ENCODE assay signal across 10 mouse cellular contexts in genomic region chr8:48342321-48343066, GRCm38 (mm10).
DNase-seq lines count a peak whose midpoint lies in the region; ATAC-seq lines count a peak whose summit lies in the region.
"Had no signal": no experiment of that assay in that cellular context is flagged by ENCODE, and none has a peak within 500 bp of the region (broad histone marks: within the 10 kb centered on the region; RNA-seq: fewer than 3 reads in every experiment).

No protein-coding gene starts in this region.

- no peaks in the 10 kb centered on the region for H3K27me3 ChIP-seq in heart, embryonic 11.5 days (ENCODE audit: control insufficient read depth, insufficient read depth, low read length)
- H3K27me3 ChIP-seq in embryonic facial prominence, embryonic 10.5 days (replicated peaks; ENCODE audit: low read depth, poor library complexity, severe bottlenecking), result no peaks in the 10 kb centered on the region
- H3K27me3 ChIP-seq in hindbrain, embryonic 15.5 days, result no peaks in the 10 kb centered on the region
- H3K27me3 ChIP-seq in neural tube, embryonic 13.5 days, result no peaks in the 10 kb centered on the region

- H3K4me2 ChIP-seq in heart, embryonic 11.5 days, result no peak overlapping the region
- H3K4me2 ChIP-seq in hindbrain, embryonic 15.5 days, result peak overlapping the region; percentile 50
- H3K4me2 ChIP-seq in neural tube, embryonic 13.5 days, result peak overlapping the region; percentile 46

- no peak overlapping the region for H3K27ac ChIP-seq in heart, embryonic 11.5 days (ENCODE audit: low read depth, low read length)
- peak overlapping the region; percentile 32; the same call in 1 of the 2 replicates for H3K27ac ChIP-seq in embryonic facial prominence, embryonic 10.5 days (replicated peaks)
- 0 out of 2 replicates have a peak overlapping the region, but pooled peaks have one; percentile 25 for H3K27ac ChIP-seq in hindbrain, embryonic 15.5 days (replicated peaks)
- H3K27ac ChIP-seq in neural tube, embryonic 13.5 days (replicated peaks), result peak overlapping the region; percentile 64; the same call in 1 of the 2 replicates

- 76% methylated on average over 30 of the region's 30 CpGs for WGBS in heart, embryonic 11.5 days (ENCODE audit: insufficient replicate concordance)
- 80% methylated on average over 30 of the region's 30 CpGs for WGBS in embryonic facial prominence, embryonic 10.5 days
- WGBS in hindbrain, embryonic 15.5 days, result 40% methylated on average over 30 of the region's 30 CpGs
- WGBS in neural tube, embryonic 13.5 days, result 52% methylated on average over 30 of the region's 30 CpGs

- H3K9ac ChIP-seq in heart, embryonic 11.5 days (ENCODE audit: low read depth, low read length), result no peak overlapping the region
- H3K9ac ChIP-seq in hindbrain, embryonic 15.5 days, result no peak overlapping the region
- H3K9ac ChIP-seq in neural tube, embryonic 13.5 days, result peak overlapping the region; percentile 38; the same call in 1 of the 2 replicates
- H3K9ac ChIP-seq: liver, postnatal 0 days had no signal

- H3K4me1 ChIP-seq in heart, embryonic 11.5 days (ENCODE audit: control insufficient read depth, insufficient read depth, low read length), result no peaks in the 10 kb centered on the region
- peaks cover 11% of the 10 kb centered on the region; the same call in 1 of the 2 replicates for H3K4me1 ChIP-seq in embryonic facial prominence, embryonic 10.5 days
- H3K4me1 ChIP-seq in hindbrain, embryonic 15.5 days (replicated peaks), result peaks cover 19% of the 10 kb centered on the region
- peaks cover 33% of the 10 kb centered on the region for H3K4me1 ChIP-seq in neural tube, embryonic 13.5 days (replicated peaks)

- no peak overlapping the region for H3K4me3 ChIP-seq in heart, embryonic 11.5 days (ENCODE audit: low read depth, low read length)
- no peak overlapping the region for H3K4me3 ChIP-seq in embryonic facial prominence, embryonic 10.5 days
- peak overlapping the region; percentile 19 for H3K4me3 ChIP-seq in hindbrain, embryonic 15.5 days
- 0 out of 2 replicates have a peak overlapping the region, but pooled peaks have one; percentile 14 for H3K4me3 ChIP-seq in neural tube, embryonic 13.5 days
- H3K4me3 ChIP-seq: myocyte had no signal

- no peaks in the 10 kb centered on the region for H3K9me3 ChIP-seq in heart, embryonic 11.5 days (replicated peaks; ENCODE audit: control insufficient read depth, low read length)
- no peaks in the 10 kb centered on the region for H3K9me3 ChIP-seq in embryonic facial prominence, embryonic 10.5 days
- no peaks in the 10 kb centered on the region for H3K9me3 ChIP-seq in hindbrain, embryonic 15.5 days
- H3K9me3 ChIP-seq in neural tube, embryonic 13.5 days, result no peaks in the 10 kb centered on the region

- H3K36me3 ChIP-seq in heart, embryonic 11.5 days (ENCODE audit: control insufficient read depth, insufficient read depth, low read length), result no peaks in the 10 kb centered on the region
- H3K36me3 ChIP-seq in embryonic facial prominence, embryonic 10.5 days (replicated peaks), result peaks cover 60% of the 10 kb centered on the region
- no peaks in the 10 kb centered on the region for H3K36me3 ChIP-seq in hindbrain, embryonic 15.5 days
- peaks cover 8% of the 10 kb centered on the region; the same call in 1 of the 2 replicates for H3K36me3 ChIP-seq in neural tube, embryonic 13.5 days

- no peak for ATAC-seq in heart, embryonic 11.5 days (replicated peaks; ENCODE audit: insufficient number of reproducible peaks, low FRiP score, low TSS enrichment)
- peak; percentile 82 for ATAC-seq in hindbrain, embryonic 15.5 days (ENCODE audit: low FRiP score, low read depth)
- ATAC-seq in neural tube, embryonic 13.5 days (ENCODE audit: low read depth), result peak; percentile 64
- ATAC-seq in megakaryocyte progenitor cell, adult 5-6 weeks (replicated peaks; ENCODE audit: poor library complexity), result no peak
- ATAC-seq: liver, postnatal 0 days had no signal

- peak; percentile 5 for DNase-seq in heart, postnatal 4 days
- DNase-seq in embryonic facial prominence, embryonic 10.5 days (ENCODE audit: low spot score), result no peak
- DNase-seq in urinary bladder, postnatal 36 days (ENCODE audit: low spot score in 2 of 2), result no peak
- no peak for DNase-seq in urinary bladder, adult 2 months (ENCODE audit: low spot score)
- DNase-seq: liver, postnatal 0 days had no signal

Comparison
In these comparisons a context has a peak if more than half of its experiments do, and no peak if none do; other contexts are left out.
1. ATAC-seq: peak in hindbrain, embryonic 15.5 days (single experiment) and neural tube, embryonic 13.5 days (single experiment); none in heart, embryonic 11.5 days (single experiment) and megakaryocyte progenitor cell, adult 5-6 weeks (single experiment).
2. H3K4me3 ChIP-seq: peak in hindbrain, embryonic 15.5 days (single experiment) and neural tube, embryonic 13.5 days (single experiment); none in heart, embryonic 11.5 days (single experiment) and embryonic facial prominence, embryonic 10.5 days (single experiment).